Mouse (Mus musculus) heart, postnatal 0 days (tissue): ENCODE results near the gene Oas1f. TPM values are rescaled to one million over a fixed set of nuclear protein-coding genes. Genes with fewer than 3 reads are reported as not detected.
"Not testable (repeated sequence)": the region's sequence is repeated elsewhere in the genome, so short reads cannot be mapped to it uniquely, and the experiment has no call there.

ENCODE experiments used
- ATAC-seq: fragments of 200-750 bp; cut with Nextera tagmentation; 2 replicates; pipeline ENCODE4 v1.8.0; 2017; ENCODE audit warnings: low read depth, moderate number of reproducible peaks, moderate library complexity; ENCODE audit not compliant: insufficient read depth
- DNase-seq: peaks from one replicate; pipeline ENCODE4 v3.0.0-alpha.2; 2016; ENCODE audit warnings: low spot score
- H3K27ac ChIP-seq: fragments of 300-500 bp; sonication (generic); 2 replicates; pipeline ENCODE4 v1.5.1; 2014; ENCODE audit warnings: low read depth, mild to moderate bottlenecking
- H3K27me3 ChIP-seq: fragments of 300-500 bp; sonication (generic); 2 replicates; pipeline ENCODE4 v1.6.1; 2014; ENCODE audit warnings: low read length, mixed read lengths; ENCODE audit not compliant: control insufficient read depth, insufficient read depth
- H3K36me3 ChIP-seq: fragments of 300-500 bp; sonication (generic); replicated peaks from 2 replicates; pipeline ENCODE4 v1.6.1; 2014; ENCODE audit warnings: low read length, mixed read lengths; ENCODE audit not compliant: control insufficient read depth, insufficient read depth
- H3K4me1 ChIP-seq: fragments of 300-500 bp; sonication (generic); 2 replicates; pipeline ENCODE4 v1.6.1; 2014; ENCODE audit warnings: antibody characterized with exemption; ENCODE audit not compliant: control insufficient read depth, insufficient read depth
- H3K4me2 ChIP-seq: fragments of 300-500 bp; sonication (generic); 2 replicates; pipeline ENCODE4 v1.6.1; 2014; ENCODE audit warnings: low read depth, mild to moderate bottlenecking, low read length, moderate library complexity
- H3K4me3 ChIP-seq: fragments of 300-500 bp; sonication (generic); 2 replicates; pipeline ENCODE4 v1.5.1; 2014; ENCODE audit warnings: low read depth, low read length
- H3K9ac ChIP-seq: fragments of 300-500 bp; sonication (generic); replicated peaks from 2 replicates; pipeline ENCODE4 v1.6.1; 2014; ENCODE audit warnings: low read depth, low read length, mixed read lengths
- H3K9me3 ChIP-seq: fragments of 300-500 bp; sonication (generic); replicated peaks from 2 replicates; pipeline ENCODE4 v1.6.1; 2016; ENCODE audit warnings: low read length; ENCODE audit not compliant: control insufficient read depth
- CTCF ChIP-seq: IDR thresholded peaks from 2 replicates; pipeline ENCODE4 v1.5.1; 2016; ENCODE audit warnings: antibody characterized with exemption, control low read depth, low read depth
- EP300 ChIP-seq: IDR thresholded peaks from 2 replicates; pipeline ENCODE4 v1.6.1; 2016; ENCODE audit warnings: antibody characterized with exemption, low read depth
- WGBS: fragments of 180-500 bp; shearing (Covaris S2); extraction: QIAGEN DNeasy Blood & Tissue Kit; methylation state at CpG from one replicate; pipeline ENCODE4 v1.1.7; 2014; 5-methylcytosine and 5-hydroxymethylcytosine counted together
- polyA plus RNA-seq: library from polyadenylated mRNA; unstranded; fragments of >200 nt; fragmentation: Nextera tagmentation; extraction: Ambion mirVana; gene quantifications from 2 replicates; pipeline ENCODE4 v1.2.1, GENCODE M21; 2015
- total RNA-seq: library from RNA; depleted of rRNA; stranded (reverse); fragments of >200 nt; gene quantifications from 2 replicates; pipeline ENCODE4 v1.2.3, GENCODE M21; 2014; ENCODE audit warnings: low replicate concordance

The Oas1f gene
- total and polyA plus RNA-seq, 2 experiments from 2014 or later = not detected

- Histone ChIP-seq H3K4me1 (no peaks in the 10 kb centered on the region), H3K4me3 (no peak within 1 kb of the TSS), H3K36me3 (no peaks in the 10 kb centered on the region), H3K4me2 (no peak within 1 kb of the TSS), H3K9me3 (no peaks in the 10 kb centered on the region), H3K27me3 (no peaks in the 10 kb centered on the region), H3K27ac (no peak within 1 kb of the TSS), H3K9ac (no peak within 1 kb of the TSS)
- TF ChIP-seq CTCF (no peak), EP300 (no peak)
- ATAC-seq (no peak), DNase-seq (no peak)
- WGBS = 51% methylated on average over 4 of the region's 4 CpGs
Observed at GRCm38 (mm10) chr5:120861121-120861520, 14.0 kb downstream of the Oas1f start, which contains the start of gene Oas1h. Gene Oas1h (plus strand): TSS chr5:120861421.

GRCm38 (mm10) chr5:120865336-120865860 lies 18.2 kb downstream of the Oas1f start:
- Histone ChIP-seq H3K4me3 (no peak overlapping the region), H3K9me3 (no peaks in the 10 kb centered on the region), H3K4me2 (no peak overlapping the region), H3K9ac (no peak overlapping the region), H3K27ac (no peak overlapping the region), H3K36me3 (no peaks in the 10 kb centered on the region), H3K27me3 (no peaks in the 10 kb centered on the region), H3K4me1 (no peaks in the 10 kb centered on the region)
- DNase-seq = no peak
- TF ChIP-seq EP300 = no peak
- TF ChIP-seq CTCF = peak; percentile 27
- WGBS = 61% methylated on average over 3 of the region's 3 CpGs
- ATAC-seq = no peak

GRCm38 (mm10) chr5:120869436-120870015 lies 22.4 kb downstream of the Oas1f start:
- Histone ChIP-seq H3K9me3 (no peaks in the 10 kb centered on the region), H3K27me3 (no peaks in the 10 kb centered on the region), H3K36me3 (no peaks in the 10 kb centered on the region), H3K4me2 (no peak overlapping the region), H3K4me3 (no peak overlapping the region), H3K27ac (no peak overlapping the region), H3K4me1 (no peaks in the 10 kb centered on the region), H3K9ac (no peak overlapping the region)
- 63% methylated on average over 7 of the region's 7 CpGs for WGBS
- TF ChIP-seq EP300 = no peak
- TF ChIP-seq CTCF = no peak
- DNase-seq (no peak), ATAC-seq (no peak)

- Histone ChIP-seq H3K27ac (no peak overlapping the region), H3K4me1 (no peaks in the 10 kb centered on the region), H3K9me3 (no peaks in the 10 kb centered on the region), H3K4me2 (no peak overlapping the region), H3K9ac (no peak overlapping the region), H3K27me3 (no peaks in the 10 kb centered on the region), H3K4me3 (no peak overlapping the region), H3K36me3 (no peaks in the 10 kb centered on the region)
- WGBS = 53% methylated on average over 3 of the region's 3 CpGs
- TF ChIP-seq CTCF = no peak
- no peak for TF ChIP-seq EP300
- no peak for DNase-seq
- ATAC-seq = no peak
Observed at GRCm38 (mm10) chr5:120870081-120870480, 22.9 kb downstream of the Oas1f start.

- H3K4me1 ChIP-seq = no peaks in the 10 kb centered on the region
- H3K9me3 ChIP-seq = no peaks in the 10 kb centered on the region
- no peak overlapping the region for H3K4me3 ChIP-seq
- H3K27ac ChIP-seq = no peak overlapping the region
- no peaks in the 10 kb centered on the region for H3K27me3 ChIP-seq
- TF ChIP-seq CTCF (no peak), EP300 (no peak)
- WGBS = 70% methylated on average over 7 of the region's 7 CpGs
- no peaks in the 10 kb centered on the region for H3K36me3 ChIP-seq
- DNase-seq (no peak), ATAC-seq (no peak)
- H3K9ac ChIP-seq = no peak overlapping the region
- H3K4me2 ChIP-seq = no peak overlapping the region
Observed at GRCm38 (mm10) chr5:120870782-120871181, 23.6 kb downstream of the Oas1f start.

GRCm38 (mm10) chr5:120871469-120871868 lies 24.3 kb downstream of the Oas1f start:
- Histone ChIP-seq H3K4me3 (no peak overlapping the region), H3K27me3 (no peaks in the 10 kb centered on the region), H3K9ac (no peak overlapping the region), H3K27ac (no peak overlapping the region), H3K4me1 (no peaks in the 10 kb centered on the region), H3K9me3 (no peaks in the 10 kb centered on the region), H3K36me3 (no peaks in the 10 kb centered on the region), H3K4me2 (no peak overlapping the region)
- no peak for TF ChIP-seq CTCF
- TF ChIP-seq EP300 = no peak
- DNase-seq = no peak
- WGBS = 32% methylated on average over 2 of the region's 2 CpGs
- no peak for ATAC-seq

GRCm38 (mm10) chr5:120876839-120877238 lies 29.7 kb downstream of the Oas1f start:
- WGBS = 49% methylated on average over 2 of the region's 3 CpGs
- not testable (repeated sequence) for H3K4me2 ChIP-seq, H3K9me3 ChIP-seq, H3K27me3 ChIP-seq, H3K4me3 ChIP-seq, H3K4me1 ChIP-seq, H3K36me3 ChIP-seq, H3K9ac ChIP-seq, ATAC-seq, H3K27ac ChIP-seq, DNase-seq

- ATAC-seq, H3K27ac ChIP-seq, H3K36me3 ChIP-seq, H3K27me3 ChIP-seq, DNase-seq, H3K9me3 ChIP-seq, H3K4me2 ChIP-seq, H3K4me1 ChIP-seq, H3K4me3 ChIP-seq, H3K9ac ChIP-seq: not testable (repeated sequence)
- 65% methylated on average over 2 of the region's 2 CpGs for WGBS
Observed at GRCm38 (mm10) chr5:120877407-120877806, 30.2 kb downstream of the Oas1f start.
